Mouse (Mus musculus): ENCODE results near the gene Apom. TPM values are rescaled to one million over a fixed set of nuclear protein-coding genes. Genes with fewer than 3 reads are reported as not detected.
A peak's percentile ranks its signal among the peaks of the same experiment; 100 is the strongest.

Gene Apom
- total RNA-seq, 2 experiments from 2014 or later = not detected

- no peak for ATAC-seq (replicated peaks; ENCODE audit: low FRiP score, low TSS enrichment, poor library complexity, severe bottlenecking)
These were observed 29.6 kb upstream of the Apom start for GRCm38 (mm10) chr17:35161421-35161820.

GRCm38 (mm10) chr17:35159638-35160037 is 27.8 kb upstream of the Apom start:
- no peak for ATAC-seq (replicated peaks; ENCODE audit: low FRiP score, low TSS enrichment, poor library complexity, severe bottlenecking)

- no peak for ATAC-seq (replicated peaks; ENCODE audit: low FRiP score, low TSS enrichment, poor library complexity, severe bottlenecking)
These were observed 27.2 kb upstream of the Apom start for GRCm38 (mm10) chr17:35158850-35159593.

DNA sequence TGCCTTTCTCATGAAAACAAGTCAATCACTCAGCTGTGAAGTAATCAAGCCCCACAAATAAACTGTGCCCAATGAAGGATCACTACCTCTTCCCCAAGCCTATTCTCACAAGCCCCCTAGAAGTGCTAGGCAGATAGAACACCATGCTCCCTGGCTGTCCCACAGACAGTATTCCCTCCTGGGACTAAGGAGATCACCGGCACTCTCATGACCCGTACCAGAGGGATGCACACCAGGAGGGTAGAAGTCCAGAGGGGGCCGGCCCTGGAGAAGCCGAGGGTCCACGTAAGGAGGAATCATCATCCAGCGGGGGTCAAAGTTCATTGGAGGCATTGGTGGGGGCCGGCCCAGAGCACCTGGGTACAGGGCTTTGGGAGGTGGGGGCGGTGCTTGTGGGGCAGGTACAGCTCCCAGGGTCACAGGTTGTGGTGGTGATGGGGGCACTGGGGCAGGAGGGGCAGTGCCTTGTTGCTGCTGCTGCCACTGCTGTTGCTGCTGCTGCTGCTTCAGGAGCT is 25.9 kb upstream of the Apom start:
- no peak for ATAC-seq (replicated peaks; ENCODE audit: low FRiP score, low TSS enrichment, poor library complexity, severe bottlenecking)

- ATAC-seq (replicated peaks; ENCODE audit: low FRiP score, low TSS enrichment, poor library complexity, severe bottlenecking) = no peak
These were observed 25.4 kb upstream of the Apom start for GRCm38 (mm10) chr17:35157254-35157653.

- no peak for ATAC-seq (replicated peaks; ENCODE audit: low FRiP score, low TSS enrichment, poor library complexity, severe bottlenecking)
These were observed 24.8 kb upstream of the Apom start for GRCm38 (mm10) chr17:35156461-35157200.

DNA sequence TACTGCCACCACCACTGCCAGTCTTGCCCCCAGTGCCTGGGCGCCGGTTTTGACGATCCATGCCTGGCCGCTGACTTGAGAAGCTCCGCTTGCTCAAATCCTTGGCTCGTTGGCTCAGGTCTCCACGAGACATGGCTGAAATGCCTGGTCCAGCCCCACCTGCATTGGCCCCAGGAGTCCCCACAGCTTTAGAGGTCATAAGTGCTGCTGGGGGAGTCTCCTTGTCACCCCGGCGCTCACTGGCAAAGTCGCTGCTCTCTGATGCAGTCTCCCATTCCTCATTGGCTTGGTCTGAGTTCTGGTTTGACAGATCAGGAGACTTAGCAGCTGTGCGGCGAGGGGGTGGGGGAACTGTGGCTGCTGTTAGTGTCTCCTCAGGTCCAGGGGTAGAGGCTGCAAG is 23.6 kb upstream of the Apom start:
- no peak for ATAC-seq (replicated peaks; ENCODE audit: low FRiP score, low TSS enrichment, poor library complexity, severe bottlenecking)

DNA sequence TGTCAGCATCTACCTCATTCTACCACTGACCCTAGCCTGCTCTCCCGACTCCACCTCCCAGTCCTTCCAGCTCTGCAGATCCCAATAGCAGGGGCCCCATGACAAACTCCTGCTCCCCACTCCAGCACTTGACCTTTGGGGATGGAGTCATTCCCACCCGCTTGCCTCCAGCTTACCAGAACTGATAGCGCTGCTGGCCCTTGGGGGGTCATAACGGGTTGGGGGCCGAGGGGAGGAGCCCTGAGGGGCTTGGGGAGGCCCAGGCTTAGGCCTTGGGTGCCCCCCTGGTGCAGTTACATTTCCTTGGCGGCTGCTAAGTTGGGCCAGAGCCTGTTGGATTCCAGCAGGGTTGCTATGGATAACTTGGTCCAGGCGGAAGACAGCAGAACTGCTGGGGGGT is 22.8 kb upstream of the Apom start:
- no peak for ATAC-seq (replicated peaks; ENCODE audit: low FRiP score, low TSS enrichment, poor library complexity, severe bottlenecking)

GRCm38 (mm10) chr17:35153931-35154330 is 22.1 kb upstream of the Apom start:
- ATAC-seq (replicated peaks; ENCODE audit: low FRiP score, low TSS enrichment, poor library complexity, severe bottlenecking) = no peak

DNA sequence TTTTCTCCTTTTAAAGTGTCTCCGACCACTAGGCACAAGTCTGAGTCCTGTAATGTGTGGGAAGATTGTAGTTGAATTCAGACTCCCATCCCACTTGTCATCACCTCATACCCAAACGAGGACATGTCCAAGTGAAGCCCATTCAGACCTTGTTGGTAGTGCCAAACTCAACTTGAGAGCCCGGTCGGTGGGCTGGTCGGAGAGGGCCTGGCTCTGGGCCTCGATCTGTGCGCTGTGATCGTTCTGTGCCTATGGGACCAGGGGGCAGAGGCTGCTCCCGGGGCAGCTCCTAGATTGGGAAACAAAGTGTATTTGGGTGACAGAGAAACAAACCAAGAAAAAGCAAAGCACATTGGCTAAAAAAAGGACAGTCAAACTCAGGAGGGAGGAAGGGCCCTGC is 21.2 kb upstream of the Apom start:
- ATAC-seq (replicated peaks; ENCODE audit: low FRiP score, low TSS enrichment, poor library complexity, severe bottlenecking) = no peak

DNA sequence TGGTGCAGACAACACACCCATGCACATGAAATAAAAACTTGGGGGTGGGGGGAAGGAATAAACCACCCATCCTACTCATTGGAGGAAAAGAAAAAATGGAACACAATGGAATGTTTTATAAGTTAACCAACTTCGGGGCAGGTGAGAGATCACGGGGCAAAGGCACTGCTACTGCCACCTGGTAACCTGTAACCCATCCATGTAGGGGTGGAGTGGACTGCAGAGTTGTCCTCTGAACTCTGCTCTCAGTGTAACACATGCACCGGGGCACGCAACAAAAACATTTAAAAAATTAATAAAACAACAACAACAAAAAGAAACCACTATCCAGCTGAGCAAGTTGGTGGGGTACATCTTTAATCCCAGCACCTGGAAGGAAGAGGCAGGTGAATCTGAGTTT is 20.3 kb upstream of the Apom start:
- ATAC-seq (replicated peaks; ENCODE audit: low FRiP score, low TSS enrichment, poor library complexity, severe bottlenecking) = no peak

GRCm38 (mm10) chr17:35147922-35148639 is 16.2 kb upstream of the Apom start:
- ATAC-seq (replicated peaks; ENCODE audit: low FRiP score, low TSS enrichment, poor library complexity, severe bottlenecking) = no peak

- no peak for ATAC-seq (replicated peaks; ENCODE audit: low FRiP score, low TSS enrichment, poor library complexity, severe bottlenecking)
These were observed 15.5 kb upstream of the Apom start for GRCm38 (mm10) chr17:35147348-35147747.

- no peak for ATAC-seq (replicated peaks; ENCODE audit: low FRiP score, low TSS enrichment, poor library complexity, severe bottlenecking)
These were observed 14.3 kb upstream of the Apom start for GRCm38 (mm10) chr17:35146139-35146538.

- ATAC-seq (replicated peaks; ENCODE audit: low FRiP score, low TSS enrichment, poor library complexity, severe bottlenecking) = no peak
These were observed 10.1 kb upstream of the Apom start for GRCm38 (mm10) chr17:35141971-35142370.

GRCm38 (mm10) chr17:35140490-35140996 is 8.7 kb upstream of the Apom start:
- ATAC-seq (replicated peaks; ENCODE audit: low FRiP score, low TSS enrichment, poor library complexity, severe bottlenecking) = no peak

GRCm38 (mm10) chr17:35139269-35139668 is 7.4 kb upstream of the Apom start:
- no peak for ATAC-seq (replicated peaks; ENCODE audit: low FRiP score, low TSS enrichment, poor library complexity, severe bottlenecking)

- peak; percentile 60 for ATAC-seq (replicated peaks; ENCODE audit: low FRiP score, low TSS enrichment, poor library complexity, severe bottlenecking)
These were observed 3.9 kb upstream of the Apom start for GRCm38 (mm10) chr17:35135591-35136320.

GRCm38 (mm10) chr17:35134801-35135590 is 3.1 kb upstream of the Apom start, which contains the start of gene Bag6:
Gene Bag6 (plus strand): TSS chr17:35135178.
- ATAC-seq (replicated peaks; ENCODE audit: low FRiP score, low TSS enrichment, poor library complexity, severe bottlenecking) = peak; percentile 77

Data from megakaryocyte-erythroid progenitor cell, adult 5-6 weeks (primary cell).